Mouse (Mus musculus): ENCODE data around the gene Ccdc124.
A peak's percentile ranks its signal among the peaks of the same experiment; 100 is the strongest.

- TF ChIP-seq CTCF (IDR thresholded peaks at IDR 0.05; ENCODE audit: control insufficient read depth, insufficient read depth, insufficient read length): peak; percentile 85
- no peak for TF ChIP-seq MAX (IDR thresholded peaks at IDR 0.05)
- no peak for TF ChIP-seq MYOD1 (IDR thresholded peaks at IDR 0.05; ENCODE audit: control insufficient read depth, insufficient read length, low read depth)
- no peak for TF ChIP-seq USF1 (IDR thresholded peaks at IDR 0.05; ENCODE audit: low read depth)
- TF ChIP-seq CEBPB (IDR thresholded peaks at IDR 0.05; ENCODE audit: low read depth): no peak
- TF ChIP-seq MYOG (IDR thresholded peaks at IDR 0.05; ENCODE audit: control insufficient read depth, extremely low read depth, insufficient read length): no peak
These were observed 29.2 kb downstream of the Ccdc124 start for GRCm38 (mm10) chr8:70844523-70844922.
